Mouse (Mus musculus) c-Kit-positive CD71-negative TER-119-negative erythroid progenitor cells, embryonic 14.5 days (primary cell): ENCODE results near the gene Gmps.

Experiments
- DNase-seq: peaks from one replicate; pipeline ENCODE4 v3.0.0-alpha.2; 2013; ENCODE audit warnings: low read depth

Gmps gene

GRCm38 (mm10) chr3:63975955-63976908 is at the start of gene Gmps:
Gene Gmps (plus strand): TSS chr3:63976106.
- peak; percentile 89 for DNase-seq

GRCm38 (mm10) chr3:63928878-63929859 is 46.7 kb upstream of the Gmps start, which contains the start of gene E130311K13Rik:
Gene E130311K13Rik (minus strand): TSS chr3:63929472.
- DNase-seq: peak; percentile 75

GRCm38 (mm10) chr3:63938928-63939327 is 37.0 kb upstream of the Gmps start:
- no peak for DNase-seq

- DNase-seq: no peak
Measured at GRCm38 (mm10) chr3:63941204-63941850, 34.6 kb upstream of the Gmps start.

- no peak for DNase-seq
Measured at GRCm38 (mm10) chr3:63949837-63950236, 26.1 kb upstream of the Gmps start.

GRCm38 (mm10) chr3:63963421-63964099 is 12.3 kb upstream of the Gmps start:
- no peak for DNase-seq

- DNase-seq: peak; percentile 100
Measured at GRCm38 (mm10) chr3:63964100-63964921, 11.6 kb upstream of the Gmps start, which contains the start of gene Slc33a1. Gene Slc33a1 (minus strand): TSS chr3:63964768.

GRCm38 (mm10) chr3:63964922-63965249 is 11.0 kb upstream of the Gmps start:
- no peak for DNase-seq

GRCm38 (mm10) chr3:63965929-63966328 is 10.0 kb upstream of the Gmps start:
- DNase-seq: no peak

- DNase-seq: no peak
Measured at GRCm38 (mm10) chr3:63977895-63978294, 2.0 kb downstream of the Gmps start.

- DNase-seq: no peak
Measured at GRCm38 (mm10) chr3:63986656-63987055, 10.8 kb downstream of the Gmps start.

GRCm38 (mm10) chr3:63988722-63989440 is 13.0 kb downstream of the Gmps start:
- DNase-seq: no peak

- no peak for DNase-seq
Measured at GRCm38 (mm10) chr3:64021436-64021835, 45.5 kb downstream of the Gmps start.

GRCm38 (mm10) chr3:64021867-64022266 is 46.0 kb downstream of the Gmps start:
- DNase-seq: no peak

GRCm38 (mm10) chr3:64029846-64030245 is 53.9 kb downstream of the Gmps start:
- DNase-seq: no peak

- no peak for DNase-seq
Measured at GRCm38 (mm10) chr3:64038136-64038841, 62.4 kb downstream of the Gmps start.

- DNase-seq: peak; percentile 57
Measured at GRCm38 (mm10) chr3:64039818-64040784, 64.2 kb downstream of the Gmps start.
